ENCODE assay signal across 28 mouse cellular contexts in the genomic region with DNA sequence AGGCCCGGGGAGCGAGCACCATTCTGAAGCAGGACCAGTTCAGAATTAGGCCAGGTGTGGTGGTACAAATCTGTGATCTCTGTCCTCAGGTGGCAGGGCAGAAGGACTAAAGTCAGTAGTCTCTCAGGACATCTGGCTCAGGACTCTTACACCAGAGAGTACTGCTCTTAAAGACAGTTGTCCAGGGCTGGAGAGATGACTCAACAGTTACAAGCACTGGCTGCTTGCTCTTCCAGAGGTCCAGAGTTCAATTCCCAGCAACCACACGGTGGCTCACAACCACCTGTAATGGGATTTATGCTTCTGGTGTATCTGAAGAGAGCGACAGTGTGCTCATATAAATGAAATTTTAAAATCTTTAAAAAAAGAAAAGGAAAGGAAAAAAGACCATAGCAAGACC.
"Had no signal": no experiment of that assay in that cellular context is flagged by ENCODE, and none has a peak within 500 bp of the region (broad histone marks: within the 10 kb centered on the region; RNA-seq: fewer than 3 reads in every experiment).

No protein-coding gene starts in this region.

- H3K27ac ChIP-seq: limb, embryonic 10.5 days; limb, embryonic 12.5 days; limb, embryonic 13.5 days; limb, embryonic 15.5 days; liver, embryonic 12.5 days; liver, embryonic 13.5 days; liver, embryonic 14.5 days; liver, embryonic 15.5 days; lung, embryonic 15.5 days; macrophage; midbrain, embryonic 12.5 days; midbrain, embryonic 13.5 days; midbrain, embryonic 15.5 days; neural tube, embryonic 12.5 days had no signal

- H3K4me3 ChIP-seq: limb, embryonic 10.5 days; limb, embryonic 12.5 days; limb, embryonic 13.5 days; limb, embryonic 15.5 days; liver, embryonic 12.5 days; liver, embryonic 13.5 days; liver, embryonic 15.5 days; lung, embryonic 15.5 days; megakaryocyte, embryonic 14.5 days; midbrain, embryonic 10.5 days; midbrain, embryonic 12.5 days; midbrain, embryonic 13.5 days; midbrain, embryonic 15.5 days; myocyte; neural tube, embryonic 12.5 days had no signal

- H3K4me1 ChIP-seq: midbrain, embryonic 15.5 days had no signal

- DNase-seq: left cerebral cortex, postnatal 4 days; liver; liver, embryonic 13.5 days; liver, postnatal 0 days; lung, adult 18-20 months; lung, adult 2 months; lung, embryonic 14.5 days; lung, postnatal 10 days; lung, postnatal 14 days; lung, postnatal 36 days; lung, postnatal 4 days; midbrain, embryonic 14.5 days had no signal

- H3K27me3 ChIP-seq: limb, embryonic 12.5 days; limb, embryonic 13.5 days; limb, embryonic 15.5 days; liver, embryonic 12.5 days; liver, embryonic 13.5 days; liver, embryonic 15.5 days; lung, embryonic 15.5 days; megakaryocyte, embryonic 14.5 days; midbrain, embryonic 12.5 days; midbrain, embryonic 13.5 days; midbrain, embryonic 15.5 days; neural tube, embryonic 12.5 days had no signal
